Mouse (Mus musculus) CD4-positive helper T cell, adult 2 months (primary cell): ENCODE measurements around the gene Ly6g5c.
"Not testable (repeated sequence)": the region's sequence is repeated elsewhere in the genome, so short reads cannot be mapped to it uniquely, and the experiment has no call there.

Experiments
- DNase-seq: peaks from one replicate; pipeline ENCODE4 v3.0.0-alpha.2; 2012; ENCODE audit warnings: low read depth, missing footprints, low spot score

Gene Ly6g5c

DNA sequence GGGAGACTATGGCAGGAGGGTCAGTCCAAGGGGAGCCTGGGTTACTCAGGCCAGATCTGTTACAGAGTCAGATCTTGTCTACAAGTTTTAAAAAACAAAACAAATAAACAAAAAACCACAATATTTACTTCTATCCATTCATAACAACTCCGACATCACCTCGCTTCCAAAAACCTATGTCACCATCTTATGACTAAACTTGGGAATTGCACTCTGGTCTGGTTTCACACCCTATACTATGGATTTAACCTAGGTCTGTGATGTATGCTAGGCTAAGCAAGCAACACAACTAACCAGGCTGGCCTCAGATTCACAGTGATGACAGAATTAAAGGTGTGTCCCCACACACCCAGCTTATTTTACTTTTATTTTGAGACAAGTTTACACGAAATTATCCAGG lies 1.6 kb upstream of the Ly6g5c start:
- DNase-seq, result no peak

DNA sequence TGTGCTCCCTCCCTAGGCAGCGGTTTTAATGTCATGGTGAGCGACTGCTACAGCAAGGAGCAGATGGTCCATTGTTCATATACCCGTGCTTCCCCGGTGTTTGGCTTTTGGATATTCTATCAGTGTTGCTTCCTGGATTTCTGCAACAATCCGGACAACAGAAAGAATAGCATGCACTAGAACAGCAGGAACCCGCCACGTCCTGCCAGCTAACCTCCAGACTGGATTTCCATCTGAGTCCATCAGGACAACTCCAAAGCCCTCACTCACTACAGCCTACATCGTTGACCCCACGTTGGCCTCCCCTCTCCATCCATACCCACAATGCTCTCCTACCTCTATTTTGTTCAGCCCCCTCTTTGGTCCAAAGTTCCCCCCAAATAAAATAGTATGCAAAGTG lies 3.7 kb downstream of the Ly6g5c start:
- DNase-seq, result no peak

- peak; percentile 59 for DNase-seq
Measured at GRCm38 (mm10) chr17:35115046-35116019, 7.3 kb downstream of the Ly6g5c start, which contains the start of gene Ly6g5b. Ly6g5b (minus strand) TSS chr17:35115428.

DNA sequence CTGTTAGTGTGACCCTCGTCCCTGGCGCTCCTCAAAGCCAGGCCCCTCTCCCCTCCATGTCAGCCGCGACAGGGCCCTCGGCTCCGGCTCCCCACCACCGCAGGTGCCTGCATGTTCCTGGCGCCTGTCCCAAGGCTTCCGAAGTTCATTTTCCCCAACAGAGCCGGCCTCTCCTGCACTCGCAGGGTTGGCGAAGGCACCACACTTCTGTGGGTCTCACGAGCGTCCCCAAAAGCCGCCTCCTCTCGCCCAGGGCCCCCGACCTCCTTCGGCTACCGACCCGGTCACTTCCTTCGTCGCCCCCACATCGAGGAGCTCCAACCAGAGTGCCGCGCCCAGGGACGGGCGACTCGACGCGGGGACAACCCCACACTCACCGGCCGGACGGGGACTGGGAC lies 12.7 kb downstream of the Ly6g5c start:
- no peak for DNase-seq

DNA sequence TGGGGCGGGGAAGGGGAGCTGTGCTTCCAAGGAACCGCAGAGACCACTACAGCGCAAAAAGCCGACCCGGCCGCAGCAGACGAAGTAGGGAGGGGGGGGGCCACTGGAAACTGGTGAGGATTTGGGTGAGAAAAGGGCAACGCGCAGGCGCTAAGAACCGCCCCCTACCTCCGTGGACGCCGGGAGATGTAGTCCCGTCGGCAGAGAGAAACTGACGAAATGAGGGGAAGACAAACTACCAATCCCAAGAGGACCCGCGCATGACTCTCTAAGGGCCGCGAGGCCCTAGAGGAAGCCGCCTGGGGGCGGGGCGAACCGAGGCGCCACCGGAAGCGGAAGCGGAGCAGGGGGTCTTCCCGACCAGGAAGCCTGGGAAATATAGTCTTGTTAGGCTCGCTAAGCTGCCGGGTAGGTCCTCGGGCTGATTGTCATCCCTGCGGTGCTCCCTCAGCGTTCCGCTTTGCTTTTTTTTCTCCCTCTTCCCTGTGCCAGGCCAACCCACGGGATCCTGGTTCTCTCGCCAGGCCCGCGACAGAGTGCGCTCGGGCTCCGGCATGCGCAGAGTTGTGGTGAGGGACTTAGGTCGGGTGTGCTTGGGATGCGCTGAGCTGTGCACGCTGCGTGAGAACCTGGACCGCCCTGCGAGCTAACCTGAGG lies 13.2 kb downstream of the Ly6g5c start, which contains the start of gene Gpank1:
TSS of gene Gpank1 (plus strand) at position 313 of the 657 bp plus-strand sequence.
- peak; percentile 99 for DNase-seq

- peak; percentile 77 for DNase-seq
Measured at GRCm38 (mm10) chr17:35121871-35122303, 13.8 kb downstream of the Ly6g5c start, which contains the start of gene Csnk2b. Csnk2b (minus strand) TSS chr17:35122053.

DNA sequence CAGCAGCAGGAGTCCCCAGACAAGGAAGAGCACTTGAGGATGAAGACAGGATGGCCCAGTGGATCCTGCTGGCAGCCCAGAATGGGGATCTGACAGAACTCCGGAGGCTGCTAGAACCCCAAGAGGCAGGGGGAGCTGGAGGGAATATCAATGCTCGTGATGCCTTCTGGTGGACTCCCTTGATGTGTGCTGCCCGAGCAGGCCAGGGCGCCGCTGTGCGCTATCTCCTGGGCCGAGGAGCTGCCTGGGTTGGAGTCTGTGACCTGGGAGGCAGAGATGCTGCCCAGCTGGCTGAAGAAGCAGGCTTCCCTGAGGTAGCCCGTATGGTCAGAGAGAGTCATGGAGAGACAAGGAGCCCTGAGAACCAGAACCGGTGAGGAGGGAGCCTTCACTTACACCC lies 15.2 kb downstream of the Ly6g5c start:
- DNase-seq, result not testable (repeated sequence)

DNA sequence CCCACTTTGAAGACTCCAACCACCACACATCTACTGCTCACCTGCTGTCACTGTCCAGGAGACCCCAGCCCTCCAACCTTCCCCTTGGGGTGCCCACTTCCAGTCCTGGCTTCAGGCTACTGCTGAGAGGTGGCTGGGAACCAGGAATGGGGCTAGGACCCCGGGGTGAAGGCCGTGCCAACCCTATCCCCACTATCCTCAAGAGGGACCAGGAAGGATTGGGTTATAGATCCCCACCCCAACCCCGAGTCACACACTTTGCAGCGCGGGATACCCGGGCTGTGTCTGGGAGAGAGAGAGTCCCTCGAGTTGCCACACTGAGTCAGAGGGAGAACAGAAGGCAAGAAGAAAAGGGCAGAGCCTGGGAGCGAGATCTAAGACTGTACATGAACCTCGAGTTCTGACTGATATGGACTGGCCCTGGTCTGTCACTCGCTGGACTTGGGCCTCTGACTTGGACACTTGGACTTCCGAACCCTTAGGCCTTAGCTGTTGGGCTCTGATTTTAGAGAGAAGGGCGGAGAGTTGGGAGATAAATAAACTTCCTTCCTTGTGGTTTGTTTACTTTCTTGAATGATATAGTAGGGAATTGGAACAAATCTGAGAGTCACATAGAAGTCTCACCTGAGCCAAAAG lies 16.3 kb downstream of the Ly6g5c start:
- DNase-seq, result not testable (repeated sequence)

DNA sequence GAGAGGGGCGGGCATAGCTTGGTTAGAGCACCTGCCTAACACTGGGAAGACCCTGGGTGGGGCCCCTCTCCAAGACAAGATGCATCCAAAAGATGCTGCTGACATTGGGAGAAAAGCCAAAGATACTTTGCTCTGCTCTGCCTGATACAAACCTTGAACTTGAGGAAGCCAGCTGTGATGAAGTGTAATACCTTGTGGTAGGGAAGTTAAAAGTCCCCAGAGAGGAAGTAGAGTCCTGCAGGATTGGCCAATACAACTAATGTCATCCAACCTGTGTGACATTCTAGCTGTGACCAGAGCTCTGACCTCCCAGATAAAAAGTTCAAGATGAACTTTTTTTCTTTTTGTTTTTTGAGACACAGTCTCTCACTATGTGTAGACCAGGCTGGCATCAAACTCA lies 17.0 kb downstream of the Ly6g5c start:
- DNase-seq, result no peak

GRCm38 (mm10) chr17:35125578-35125977 lies 17.5 kb downstream of the Ly6g5c start:
- DNase-seq, result no peak

DNA sequence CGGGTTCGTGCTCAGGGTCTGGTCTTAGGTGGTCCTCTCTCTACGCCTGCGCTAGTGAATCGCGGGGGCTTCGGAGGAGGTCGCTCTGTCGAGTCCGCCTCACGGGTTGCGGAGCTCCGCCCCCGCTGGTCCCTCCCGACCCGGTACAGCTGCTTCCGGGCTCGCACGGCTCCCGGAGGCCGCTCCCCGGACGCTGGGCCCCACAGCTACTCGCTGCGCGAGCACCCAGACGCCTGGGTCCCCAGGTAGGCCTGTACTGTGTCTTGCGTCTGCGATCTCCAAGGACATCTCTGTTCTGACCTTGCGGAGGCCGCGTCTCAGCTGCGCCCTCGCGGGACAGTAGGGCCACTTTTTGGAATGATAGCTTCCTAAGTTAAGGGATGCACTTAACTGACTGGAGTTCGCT lies 18.1 kb downstream of the Ly6g5c start, which contains the start of gene D17H6S53E:
TSS of gene D17H6S53E (plus strand) at position 168 of the 406 bp plus-strand sequence.
- DNase-seq, result peak; percentile 87

DNA sequence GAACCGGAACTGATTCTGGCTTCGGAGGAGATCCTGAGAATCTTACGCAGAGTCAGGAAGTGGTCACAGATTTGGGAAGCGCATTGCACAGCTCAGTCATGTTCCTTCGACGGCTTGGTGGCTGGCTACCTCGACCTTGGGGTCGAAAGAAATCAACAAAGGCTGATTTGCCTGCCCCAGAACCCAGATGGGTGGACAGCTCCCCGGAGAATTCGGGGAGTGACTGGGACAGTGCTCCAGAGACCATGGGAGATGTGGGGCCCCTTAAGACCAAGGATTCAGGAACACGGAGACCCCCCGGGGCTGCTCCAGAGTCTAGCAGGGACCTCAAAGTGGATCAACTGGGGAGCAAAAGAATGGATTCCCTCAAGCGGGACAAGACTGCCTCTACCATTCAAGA lies 18.9 kb downstream of the Ly6g5c start:
- DNase-seq, result no peak

GRCm38 (mm10) chr17:35128996-35129395 lies 20.9 kb downstream of the Ly6g5c start:
- DNase-seq, result no peak

DNA sequence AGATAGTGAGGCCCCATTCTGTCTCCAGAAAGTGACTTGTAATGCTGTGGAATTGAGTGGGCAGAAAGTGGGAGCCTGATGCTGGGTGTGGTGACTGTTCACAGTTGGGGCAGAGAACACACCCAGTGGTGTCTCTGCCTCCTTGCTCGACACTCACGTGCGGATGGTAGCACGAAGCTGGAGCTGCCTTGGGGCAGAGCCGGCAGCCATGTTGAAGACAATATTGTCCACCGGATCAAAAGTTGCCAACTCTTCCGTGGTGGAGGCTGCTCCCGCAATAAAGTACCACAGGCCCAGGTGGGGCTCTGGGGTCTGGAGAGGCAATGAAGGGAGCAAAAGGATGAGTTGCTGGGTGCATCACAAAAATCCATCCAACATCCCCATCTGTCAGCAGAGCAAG lies 23.0 kb downstream of the Ly6g5c start:
- DNase-seq, result no peak

DNA sequence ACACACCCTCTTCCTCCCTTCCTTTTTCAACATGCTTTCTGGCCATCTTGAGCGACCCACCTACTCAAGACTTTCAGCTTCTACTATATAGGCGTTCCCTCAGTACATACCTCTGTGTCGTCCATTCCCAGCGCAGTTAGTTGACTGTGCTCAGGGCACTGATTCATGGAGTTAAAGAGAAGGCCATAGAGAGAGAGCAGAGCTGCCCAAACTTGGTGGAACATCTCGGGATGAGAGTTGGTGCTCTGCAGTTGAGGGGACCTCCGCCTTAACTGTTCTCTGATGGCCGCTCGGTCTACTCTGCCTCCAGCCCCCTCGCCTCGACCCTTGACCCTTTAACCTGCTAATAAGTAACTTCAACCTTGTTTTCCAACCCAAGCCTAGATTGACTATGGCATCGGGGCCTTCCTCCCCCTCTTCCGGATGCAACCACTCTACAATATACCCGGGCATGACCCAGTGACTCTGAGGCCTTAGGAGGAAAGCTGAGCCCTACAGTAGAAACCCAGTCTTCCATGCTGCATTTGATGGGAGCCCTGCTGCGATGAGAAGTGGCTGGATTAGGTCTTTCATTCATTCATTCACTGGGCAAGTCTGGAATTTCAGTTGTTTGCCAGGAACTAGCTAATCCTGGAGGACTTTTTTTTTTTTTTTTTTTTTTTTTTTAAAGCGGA lies 23.6 kb downstream of the Ly6g5c start, which contains the start of gene Apom:
TSS of gene Apom (minus strand) at position 551 of the 674 bp plus-strand sequence.
- no peak for DNase-seq

GRCm38 (mm10) chr17:35132174-35132560 lies 24.1 kb downstream of the Ly6g5c start:
- DNase-seq, result no peak

DNA sequence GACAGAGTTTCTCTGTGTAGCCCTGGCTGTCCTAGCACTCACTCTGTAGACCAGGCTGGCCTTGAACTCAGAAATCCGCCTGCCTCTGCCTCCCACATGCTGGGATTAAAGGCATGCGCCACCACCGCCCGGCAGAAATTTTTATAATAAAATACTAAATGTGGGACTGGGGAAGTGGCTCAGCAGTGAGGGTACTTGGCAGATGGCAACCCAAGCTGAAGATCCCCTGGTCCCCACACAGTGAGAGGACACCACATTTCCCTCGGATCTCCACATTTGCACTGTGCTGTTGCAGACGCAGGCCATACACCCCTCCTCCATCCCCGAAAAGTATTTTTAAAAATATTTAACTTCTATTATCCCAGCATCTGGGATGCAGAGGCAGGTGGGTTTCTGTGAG lies 25.4 kb downstream of the Ly6g5c start:
- no peak for DNase-seq

DNA sequence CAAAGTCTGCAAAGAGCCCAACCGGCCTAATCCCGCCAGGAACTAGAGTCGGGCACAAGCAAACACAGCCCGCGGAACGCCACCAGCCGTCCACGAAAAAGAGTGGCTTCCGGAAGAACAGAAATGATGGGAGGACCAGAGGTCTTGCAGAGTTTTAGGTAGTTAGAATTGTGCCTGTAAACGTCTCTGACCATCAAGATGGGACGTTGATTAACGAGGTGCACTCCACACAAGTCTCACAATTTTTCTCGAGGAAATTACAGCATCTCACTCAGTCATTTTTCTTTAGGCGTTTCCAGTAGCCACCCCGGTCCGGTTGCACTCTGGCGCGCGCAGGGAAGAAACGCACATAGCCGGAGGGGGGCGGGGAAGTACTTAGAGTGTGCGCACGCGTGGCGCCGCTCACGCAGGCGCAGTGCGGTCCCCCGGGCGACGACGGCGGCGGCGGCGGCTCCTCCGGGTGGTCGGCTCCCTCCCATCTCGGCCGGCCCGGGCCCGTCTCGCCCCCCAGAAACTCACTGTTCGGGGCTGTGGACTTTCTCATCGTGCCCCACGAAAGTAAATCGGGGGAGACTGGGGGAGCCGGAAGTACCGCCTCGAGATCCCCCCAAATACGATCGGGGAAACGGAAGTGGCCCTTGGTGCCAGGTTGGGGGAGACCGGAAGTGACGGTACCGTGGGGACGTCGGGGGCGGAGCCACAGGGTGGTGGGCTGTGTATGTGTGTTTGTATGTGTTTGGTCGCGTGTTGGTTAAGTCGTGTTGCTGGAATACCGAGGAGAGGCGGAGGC lies 26.9 kb downstream of the Ly6g5c start, which contains the start of gene Bag6:
TSS of gene Bag6 (plus strand) at position 378 of the 790 bp plus-strand sequence.
- peak; percentile 98 for DNase-seq

GRCm38 (mm10) chr17:35135591-35136320 lies 27.7 kb downstream of the Ly6g5c start:
- no peak for DNase-seq

GRCm38 (mm10) chr17:35139269-35139668 lies 31.2 kb downstream of the Ly6g5c start:
- no peak for DNase-seq
